Mouse (Mus musculus): ENCODE measurements around the gene Med10.

GRCm38 (mm10) chr13:69788704-69789103 lies 13.5 kb upstream of the Med10 start:
- TF ChIP-seq CTCF (IDR thresholded peaks at IDR 0.05; ENCODE audit: control insufficient read depth, insufficient read depth, insufficient replicate concordance, low read depth, low read length) (no peak), POLR2A (IDR thresholded peaks at IDR 0.05; ENCODE audit: control insufficient read depth, low read depth, low read length) (no peak)

Measured in testis, adult 2 months (tissue).